In the genomic region with DNA sequence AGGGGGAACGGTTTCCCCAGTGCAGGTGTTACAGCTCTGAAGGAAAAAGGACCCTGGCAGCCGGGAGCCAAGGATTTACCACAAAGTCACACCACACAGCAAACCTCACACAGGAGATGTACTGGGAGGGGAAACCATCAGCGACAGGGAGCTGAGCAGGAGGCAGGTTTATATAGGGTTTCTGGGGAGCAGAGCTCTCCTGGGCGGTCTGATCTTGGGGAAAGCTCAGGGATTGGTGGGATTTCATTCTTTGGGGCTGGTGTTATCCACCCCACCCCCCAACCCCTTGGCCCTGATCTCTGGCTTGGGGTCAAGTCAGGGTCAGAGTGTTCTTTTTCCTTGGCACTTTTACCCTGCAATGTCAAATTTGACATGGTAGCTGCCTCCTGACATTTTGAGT, we compare ENCODE assay signal across 22 mouse cellular contexts. TPM values are rescaled to one million over a fixed set of nuclear protein-coding genes. Genes with fewer than 3 reads are reported as not detected.
DNase-seq lines count a peak whose midpoint lies in the region; ATAC-seq and TF ChIP-seq lines count a peak whose summit lies in the region.
"Had no signal": no experiment of that assay in that cellular context is flagged by ENCODE, and none has a peak within 500 bp of the region (broad histone marks: within the 10 kb centered on the region; RNA-seq: fewer than 3 reads in every experiment).

No protein-coding gene starts in this region.

- no peak for DNase-seq in liver, adult 2 months (ENCODE audit: extremely low read depth, low read depth, low spot score)
- peak; percentile 77 for DNase-seq in R1 (ENCODE audit: low read depth, low spot score)
- no peak for DNase-seq in gastrocnemius, postnatal 10 days
- no peak for DNase-seq in thymus, postnatal 25 days
- DNase-seq: adrenal gland, adult 8-10 months; adrenal gland, postnatal 14 days; adrenal gland, postnatal 36 days; cerebellum, adult 11-12 months; cerebellum, adult 2 months; cerebellum, adult 9-10 months; cerebellum, postnatal 10 days; cerebellum, postnatal 25 days; forebrain, postnatal 0 days had no signal

- H3K4me2 ChIP-seq in liver, embryonic 12.5 days: no peak overlapping the region
- H3K4me2 ChIP-seq: embryonic facial prominence, embryonic 12.5 days; forebrain, embryonic 13.5 days; forebrain, embryonic 15.5 days had no signal

- no peak overlapping the region for H3K9ac ChIP-seq in liver, adult 2 months (ENCODE audit: low read depth, low read length)
- no peak overlapping the region for H3K9ac ChIP-seq in liver, embryonic 12.5 days
- H3K9ac ChIP-seq: embryonic facial prominence, embryonic 12.5 days; forebrain, embryonic 13.5 days; forebrain, embryonic 15.5 days; forebrain, postnatal 0 days had no signal

- WGBS in liver, adult 2 months: 95% methylated on average over 4 of the region's 4 CpGs
- WGBS in liver, embryonic 12.5 days (ENCODE audit: insufficient replicate concordance): 76% methylated on average over 4 of the region's 4 CpGs

- no peak for TF ChIP-seq CTCF in liver, adult 2 months (IDR thresholded peaks at IDR 0.05; ENCODE audit: low read depth, low read length)

- no peak for ATAC-seq in liver, embryonic 12.5 days
- ATAC-seq in megakaryocyte-erythroid progenitor cell, adult 5-6 weeks (replicated peaks; ENCODE audit: low FRiP score, low TSS enrichment, poor library complexity, severe bottlenecking): peak; percentile 36; the same call in 1 of the 2 replicates
- ATAC-seq: activated CD4-positive, CD25-positive, alpha-beta regulatory T cell, adult 4 months; forebrain, embryonic 13.5 days; forebrain, embryonic 15.5 days; forebrain, postnatal 0 days; Patski had no signal

- H3K79me2 ChIP-seq in liver, adult 2 months (ENCODE audit: control insufficient read depth, insufficient read depth, low read length): peaks cover 24% of the 10 kb centered on the region; the same call in 1 of the 2 replicates

- H3K9me3 ChIP-seq in liver, embryonic 12.5 days (replicated peaks): no peaks in the 10 kb centered on the region
- H3K9me3 ChIP-seq: embryonic facial prominence, embryonic 10.5 days; embryonic facial prominence, embryonic 12.5 days; forebrain, embryonic 13.5 days; forebrain, embryonic 15.5 days; G1E had no signal

- peaks cover 24% of the 10 kb centered on the region for H3K36me3 ChIP-seq in liver, adult 2 months (ENCODE audit: control insufficient read depth, insufficient read depth, low read length)
- peaks cover 66% of the 10 kb centered on the region for H3K36me3 ChIP-seq in liver, embryonic 12.5 days

- peak overlapping the region; percentile 44 for H3K27ac ChIP-seq in liver, adult 2 months (replicated peaks; ENCODE audit: insufficient read depth, low read depth, low read length)
- no peak overlapping the region for H3K27ac ChIP-seq in liver, embryonic 12.5 days
- H3K27ac ChIP-seq: embryonic facial prominence, embryonic 10.5 days; embryonic facial prominence, embryonic 12.5 days; forebrain, embryonic 13.5 days; forebrain, embryonic 15.5 days had no signal

- H3K27me3 ChIP-seq in liver, adult 2 months (ENCODE audit: control insufficient read depth, insufficient read depth, low read length): no peaks in the 10 kb centered on the region
- no peaks in the 10 kb centered on the region for H3K27me3 ChIP-seq in liver, embryonic 12.5 days (replicated peaks)
- H3K27me3 ChIP-seq: embryonic facial prominence, embryonic 12.5 days; forebrain, embryonic 13.5 days; forebrain, embryonic 15.5 days; Patski had no signal

- no peak overlapping the region for H3K4me3 ChIP-seq in liver, adult 2 months (ENCODE audit: insufficient read depth, low read depth, low read length)
- no peak overlapping the region for H3K4me3 ChIP-seq in liver, embryonic 12.5 days
- H3K4me3 ChIP-seq: embryonic facial prominence, embryonic 10.5 days; embryonic facial prominence, embryonic 12.5 days; forebrain, embryonic 13.5 days; forebrain, embryonic 15.5 days had no signal

- TF ChIP-seq POLR2A in liver, adult 2 months (IDR thresholded peaks at IDR 0.05; ENCODE audit: extremely low read depth, insufficient read depth, low read length): no peak

- H3K4me1 ChIP-seq in liver, adult 2 months (ENCODE audit: control insufficient read depth, insufficient read depth, low read length): peaks cover 20% of the 10 kb centered on the region
- 0 out of 2 replicates have a peak, but pooled peaks cover 4% of the 10 kb centered on the region for H3K4me1 ChIP-seq in liver, embryonic 12.5 days
- H3K4me1 ChIP-seq: embryonic facial prominence, embryonic 10.5 days; embryonic facial prominence, embryonic 12.5 days; forebrain, embryonic 13.5 days; forebrain, embryonic 15.5 days had no signal

RNA-seq across cellular contexts. Expression of gene Nr2c1, which starts 11.6 kb away (rescaled TPM):
- 6.4 and 8.3 TPM in 2 replicates for total RNA-seq in liver, adult 2 months (2014; rRNA removed)
- polyA plus RNA-seq in liver, adult 2 months (2012; rRNA removed): 3.4 and 3.7 TPM in 2 replicates
- polyA plus RNA-seq in liver, embryonic 12.5 days (2016; fragmentation: Nextera tagmentation; extraction: Ambion mirVana): 4.1 and 4.2 TPM in 2 replicates
- total RNA-seq in megakaryocyte-erythroid progenitor cell, adult 5-6 weeks (2014; fragmentation: Nextera tagmentation): 5.5 and 8.2 TPM in 2 replicates
- 2.2 and 7.4 TPM in 2 replicates for total RNA-seq in megakaryocyte-erythroid progenitor cell, adult 5-6 weeks (2017)
- total RNA-seq in gastrocnemius, postnatal 10 days (2021): 1 to 10 TPM; 6.9 to 8.4 TPM

RNA-seq across cellular contexts. Expression of gene Ndufa12, which starts 39.1 kb away (rescaled TPM):
- total RNA-seq in liver, adult 2 months (2014; rRNA removed): 205 and 237 TPM in 2 replicates
- polyA plus RNA-seq in liver, adult 2 months (2012; rRNA removed): 74.6 and 83.6 TPM in 2 replicates
- polyA plus RNA-seq in liver, embryonic 12.5 days (2016; fragmentation: Nextera tagmentation; extraction: Ambion mirVana): 282 and 291 TPM in 2 replicates
- total RNA-seq in megakaryocyte-erythroid progenitor cell, adult 5-6 weeks (2014; fragmentation: Nextera tagmentation): 213 and 250 TPM in 2 replicates
- 394 and 524 TPM in 2 replicates for total RNA-seq in megakaryocyte-erythroid progenitor cell, adult 5-6 weeks (2017)
- 100 to 1,000 TPM; 515 to 526 TPM for total RNA-seq in gastrocnemius, postnatal 10 days (2021)
